Mouse (Mus musculus): ENCODE results near the gene Prkag1. TPM values are rescaled to one million over a fixed set of nuclear protein-coding genes. Genes with fewer than 3 reads are reported as not detected.
"Not testable (repeated sequence)": the region's sequence is repeated elsewhere in the genome, so short reads cannot be mapped to it uniquely, and the experiment has no call there.

Prkag1 gene
- total RNA-seq, 2 experiments from 2014 or later: 36.6 to 42.0 TPM

DNA sequence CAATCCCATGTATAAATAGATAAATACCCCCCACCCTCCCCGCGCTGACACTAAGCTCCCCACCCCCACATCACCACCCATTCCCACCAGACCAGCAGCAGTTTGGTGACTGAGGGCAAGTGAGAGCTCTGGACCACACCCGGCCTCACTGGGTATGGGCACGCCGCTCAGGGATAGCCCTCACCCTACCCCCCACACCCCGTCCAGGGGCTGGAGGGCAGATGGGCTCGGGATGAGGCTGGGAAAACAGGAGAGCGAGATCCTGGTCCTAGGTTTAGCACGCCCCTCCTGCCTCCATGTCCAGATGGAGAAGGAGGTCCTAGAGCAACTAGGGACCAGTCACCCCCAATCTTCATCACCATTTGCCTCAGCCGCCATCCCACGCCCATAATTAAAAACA, 2.0 kb upstream of the Prkag1 start:
- no peak for DNase-seq
- intact Hi-C loops (cut with DNase I; ENCODE audit: low total_unique reads): loop anchor here (5.0 kb wide), 1 partner anchor 34 kb away; no protein-coding TSS in a partner anchor

DNA sequence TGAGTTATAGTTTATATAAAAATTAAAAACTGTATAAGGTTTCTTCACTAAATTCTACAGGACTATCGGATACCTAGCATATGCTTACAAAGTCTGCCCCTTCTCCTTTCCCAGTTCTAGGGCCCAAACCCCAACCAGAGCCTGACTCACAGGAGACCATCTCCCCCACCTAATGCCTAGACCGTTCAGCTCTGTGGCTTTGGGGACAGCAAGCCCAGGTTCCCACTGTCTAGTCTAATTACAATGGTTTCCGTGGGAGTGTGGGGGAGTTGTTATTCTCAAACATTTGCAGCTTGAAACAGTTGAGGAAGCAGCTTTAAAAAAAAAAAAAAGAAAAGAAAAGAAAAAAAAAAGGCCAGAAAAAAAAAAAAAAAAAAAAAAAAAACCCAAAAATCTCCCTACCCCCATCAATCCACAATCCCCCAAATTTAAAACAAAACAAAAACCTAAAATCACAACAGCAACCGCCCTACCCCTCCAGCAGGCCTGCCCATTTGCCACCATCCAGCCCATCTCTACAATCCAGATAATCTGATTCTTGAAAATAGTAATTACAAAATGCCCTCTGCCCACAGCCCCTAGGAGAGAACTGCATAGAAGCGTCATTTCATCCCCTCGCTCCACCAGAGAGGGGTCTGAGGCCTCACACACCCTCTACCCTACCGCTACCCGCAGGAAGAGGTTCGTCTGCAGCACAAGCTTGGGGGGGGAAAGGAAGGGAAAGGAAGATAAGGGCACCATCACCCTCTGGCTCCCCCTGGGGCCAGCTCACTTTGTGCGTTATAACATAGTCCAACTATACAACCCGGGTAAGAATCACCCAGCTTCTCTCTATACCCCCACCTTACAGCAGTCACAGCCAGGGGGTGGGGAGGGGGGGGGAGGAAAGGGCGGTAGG, 1.1 kb upstream of the Prkag1 start:
- intact Hi-C loops (cut with DNase I; ENCODE audit: low total_unique reads): loop anchor here (5.0 kb wide), 1 partner anchor 35 kb away; no protein-coding TSS in a partner anchor

DNA sequence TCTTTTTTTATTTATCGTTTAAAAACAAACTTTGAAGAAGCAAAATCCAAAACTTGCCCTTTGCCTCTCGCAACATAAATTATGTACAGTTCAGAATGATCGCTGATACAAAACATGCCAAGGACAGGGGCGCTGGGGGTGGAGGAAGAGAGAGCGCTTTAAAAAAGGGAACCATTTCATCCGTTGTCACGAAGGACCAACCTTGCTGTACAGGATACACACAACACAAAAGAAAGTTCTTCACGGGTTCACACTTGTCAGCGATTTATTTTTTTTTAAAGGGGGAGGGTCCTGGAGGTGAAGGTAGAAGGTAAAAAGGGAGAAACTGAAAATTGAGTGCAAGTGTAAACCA, 339 bp upstream of the Prkag1 start:
- no peak for DNase-seq
- intact Hi-C loops (cut with DNase I; ENCODE audit: low total_unique reads): loop anchor here (5.0 kb wide), 1 partner anchor 36 kb away; no protein-coding TSS in a partner anchor

More for the DNA sequence above, 1.1 kb upstream of the Prkag1 start:
- no peak for DNase-seq

DNA sequence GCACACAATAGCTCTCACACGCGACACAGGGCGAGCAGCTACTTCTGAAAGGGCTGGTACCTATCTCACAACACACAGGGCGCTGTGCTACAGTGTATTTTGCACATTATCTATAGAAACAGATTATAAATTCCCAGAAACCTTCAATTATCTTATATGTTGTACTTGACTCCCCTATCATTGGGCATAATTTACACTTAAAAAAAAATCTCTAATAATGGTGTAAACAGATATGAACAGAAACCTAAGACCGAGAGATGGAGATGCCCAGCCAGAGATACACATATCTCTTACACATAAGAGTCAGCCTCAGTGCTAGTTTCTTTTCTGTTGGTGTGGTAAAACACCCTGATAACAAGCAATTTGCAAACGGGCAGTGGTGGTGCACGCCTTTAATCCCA, 3.7 kb downstream of the Prkag1 start:
- intact Hi-C loops (cut with DNase I; ENCODE audit: low total_unique reads): no loop called here
- DNase-seq: no peak

DNA sequence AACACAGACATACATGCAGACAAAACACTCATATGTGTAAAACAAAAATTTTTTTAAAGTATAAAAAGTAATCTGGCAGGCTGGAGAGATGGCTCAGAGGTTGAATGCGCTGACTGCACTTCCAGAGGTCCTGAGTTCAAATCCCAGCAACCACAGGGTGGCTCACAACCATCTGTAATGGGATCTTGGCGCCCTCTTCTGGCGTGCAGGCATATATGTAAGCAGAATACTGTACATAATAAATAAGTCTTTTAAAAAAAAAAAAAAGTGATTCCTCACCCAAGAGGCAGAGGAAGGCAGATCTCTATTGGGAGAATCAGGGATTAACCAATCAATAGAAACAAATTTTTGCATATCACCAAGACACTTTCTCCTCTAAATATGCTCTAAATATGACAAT, 7.9 kb downstream of the Prkag1 start:
- intact Hi-C loops (cut with DNase I; ENCODE audit: low total_unique reads): no loop called here
- no peak for DNase-seq

- intact Hi-C loops (cut with DNase I; ENCODE audit: low total_unique reads): no loop called here
- DNase-seq: no peak
Measured at GRCm38 (mm10) chr15:98822147-98822546, 9.2 kb downstream of the Prkag1 start.

DNA sequence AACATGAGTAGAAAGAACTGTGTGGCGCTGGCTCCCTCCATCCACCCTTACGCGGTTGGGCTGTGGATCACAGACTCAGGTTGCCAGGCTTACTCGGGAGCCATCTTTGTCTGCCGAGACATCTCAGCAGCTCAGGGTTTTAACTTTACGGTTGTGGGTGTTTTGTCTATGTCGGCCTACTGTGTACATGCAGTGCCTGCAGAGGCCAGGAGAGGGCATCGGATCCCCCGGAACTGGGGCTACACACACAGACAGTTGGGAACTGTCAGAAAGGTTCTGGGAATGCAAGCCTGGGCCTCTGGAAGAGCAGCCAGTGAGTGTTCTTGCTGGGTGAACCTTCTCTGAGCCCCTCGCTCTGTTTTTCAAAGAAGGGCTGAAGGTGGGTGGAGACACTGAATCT, 9.9 kb downstream of the Prkag1 start:
- intact Hi-C loops (cut with DNase I; ENCODE audit: low total_unique reads): no loop called here
- no peak for DNase-seq

GRCm38 (mm10) chr15:98820937-98821336, 10.4 kb downstream of the Prkag1 start:
- DNase-seq: no peak
- intact Hi-C loops (cut with DNase I; ENCODE audit: low total_unique reads): no loop called here

GRCm38 (mm10) chr15:98818171-98818570, 13.2 kb downstream of the Prkag1 start:
- no peak for DNase-seq
- intact Hi-C loops (cut with DNase I; ENCODE audit: low total_unique reads): no loop called here

DNA sequence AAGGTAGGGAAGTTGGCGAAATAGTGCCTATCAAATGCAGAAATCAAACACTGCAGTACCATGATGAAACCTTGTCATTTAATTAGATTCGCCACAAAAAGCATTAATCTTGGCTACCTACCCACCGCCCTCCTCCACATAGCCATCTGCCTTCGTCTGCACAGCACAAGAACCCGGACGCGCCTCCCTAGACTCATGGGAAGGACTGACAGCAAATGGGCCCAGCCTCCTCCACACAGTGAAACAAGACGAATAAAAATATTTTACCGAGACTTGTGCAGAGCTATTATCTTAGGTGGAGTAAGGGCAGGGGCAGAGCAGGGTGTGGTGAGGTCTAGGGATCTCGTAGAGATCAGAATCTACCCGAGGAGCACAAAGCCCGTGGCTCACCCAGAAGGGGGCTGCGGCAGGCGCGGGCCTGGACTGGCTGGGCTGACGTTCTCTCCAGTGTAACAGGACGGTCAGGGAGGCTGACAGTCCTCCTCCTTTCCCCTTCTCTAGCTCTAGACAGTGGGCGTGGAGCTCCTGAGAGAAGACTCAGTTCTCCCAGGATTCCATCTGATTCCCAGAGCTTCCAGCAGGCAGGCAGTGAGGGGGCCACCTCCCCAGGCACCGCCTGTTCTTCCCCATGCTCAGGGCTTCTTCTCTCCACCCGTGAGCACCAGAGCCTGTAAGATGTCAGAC, 18.4 kb downstream of the Prkag1 start:
- intact Hi-C loops (cut with DNase I; ENCODE audit: low total_unique reads): no loop called here
- DNase-seq: no peak

DNA sequence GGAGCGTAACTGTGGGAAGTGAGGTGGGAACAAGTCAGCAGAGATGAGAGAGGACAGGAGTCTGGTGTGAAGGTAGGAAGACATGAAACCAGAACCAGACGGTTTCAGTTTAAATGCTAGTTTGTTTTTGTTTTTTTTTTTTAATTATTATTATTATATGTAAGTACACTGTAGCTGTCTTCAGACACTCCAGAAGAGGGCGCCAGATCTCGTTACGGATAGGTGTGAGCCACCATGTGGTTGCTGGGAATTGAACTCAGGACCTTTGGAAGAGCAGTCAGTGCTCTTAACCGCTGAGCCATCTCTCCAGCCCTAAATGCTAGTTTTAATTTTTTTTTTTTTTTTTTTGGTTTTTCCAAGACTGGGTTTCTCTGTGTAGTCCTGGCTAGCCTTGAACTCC, 21.1 kb downstream of the Prkag1 start:
- DNase-seq; intact Hi-C loops (cut with DNase I; ENCODE audit: low total_unique reads): not testable (repeated sequence)

- no peak for DNase-seq
- intact Hi-C loops (cut with DNase I; ENCODE audit: low total_unique reads): no loop called here
Measured at GRCm38 (mm10) chr15:98809390-98809789, 21.9 kb downstream of the Prkag1 start, which contains the start of gene Ddn. Ddn (minus strand) TSS chr15:98809490.

- DNase-seq: no peak
- intact Hi-C loops (cut with DNase I; ENCODE audit: low total_unique reads): no loop called here
Measured at GRCm38 (mm10) chr15:98808651-98809134, 22.6 kb downstream of the Prkag1 start.

DNA sequence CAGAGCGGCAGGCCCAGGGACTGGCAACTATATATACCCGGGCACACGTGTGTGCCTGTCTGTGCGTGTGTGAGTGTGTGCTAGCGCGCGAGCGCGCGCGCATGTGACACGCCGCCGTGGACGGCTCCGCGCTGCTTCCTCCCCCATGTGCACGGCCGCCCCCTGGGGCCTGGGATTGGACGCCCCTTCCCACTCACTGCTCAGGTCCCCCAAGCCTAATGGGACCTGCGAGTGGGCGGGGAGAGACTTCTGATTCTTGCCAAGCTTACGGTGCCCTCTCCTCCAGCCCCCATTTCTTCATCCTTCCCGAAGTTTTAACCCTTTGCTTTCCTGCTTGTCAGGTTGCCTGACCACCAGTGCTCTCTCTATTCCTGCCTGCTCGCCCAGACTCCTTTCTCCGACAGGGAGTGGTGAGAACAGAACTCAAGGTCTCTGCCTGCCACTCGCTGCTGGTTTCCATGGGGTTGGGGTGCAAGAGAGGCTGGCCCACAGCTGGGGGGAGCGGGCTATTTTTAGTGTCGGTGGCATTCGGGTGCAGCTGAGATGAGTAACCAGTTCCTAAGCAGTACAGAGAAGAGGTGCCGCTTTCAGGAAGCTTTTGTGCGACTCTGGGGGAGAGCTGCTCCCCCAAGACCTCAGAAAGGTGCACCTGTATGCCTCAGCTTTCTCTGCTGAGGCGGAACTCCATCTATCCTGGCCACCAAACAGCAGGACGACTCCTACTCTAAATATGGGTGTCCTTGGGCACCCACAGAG, 23.2 kb downstream of the Prkag1 start:
- DNase-seq: peak; percentile 42
- intact Hi-C loops (cut with DNase I; ENCODE audit: low total_unique reads): no loop called here

- intact Hi-C loops (cut with DNase I; ENCODE audit: low total_unique reads): no loop called here
- DNase-seq: peak; percentile 36
Measured at GRCm38 (mm10) chr15:98806809-98807770, 24.2 kb downstream of the Prkag1 start.

- intact Hi-C loops (cut with DNase I; ENCODE audit: low total_unique reads): no loop called here
- no peak for DNase-seq
Measured at GRCm38 (mm10) chr15:98806071-98806808, 25.1 kb downstream of the Prkag1 start.

DNA sequence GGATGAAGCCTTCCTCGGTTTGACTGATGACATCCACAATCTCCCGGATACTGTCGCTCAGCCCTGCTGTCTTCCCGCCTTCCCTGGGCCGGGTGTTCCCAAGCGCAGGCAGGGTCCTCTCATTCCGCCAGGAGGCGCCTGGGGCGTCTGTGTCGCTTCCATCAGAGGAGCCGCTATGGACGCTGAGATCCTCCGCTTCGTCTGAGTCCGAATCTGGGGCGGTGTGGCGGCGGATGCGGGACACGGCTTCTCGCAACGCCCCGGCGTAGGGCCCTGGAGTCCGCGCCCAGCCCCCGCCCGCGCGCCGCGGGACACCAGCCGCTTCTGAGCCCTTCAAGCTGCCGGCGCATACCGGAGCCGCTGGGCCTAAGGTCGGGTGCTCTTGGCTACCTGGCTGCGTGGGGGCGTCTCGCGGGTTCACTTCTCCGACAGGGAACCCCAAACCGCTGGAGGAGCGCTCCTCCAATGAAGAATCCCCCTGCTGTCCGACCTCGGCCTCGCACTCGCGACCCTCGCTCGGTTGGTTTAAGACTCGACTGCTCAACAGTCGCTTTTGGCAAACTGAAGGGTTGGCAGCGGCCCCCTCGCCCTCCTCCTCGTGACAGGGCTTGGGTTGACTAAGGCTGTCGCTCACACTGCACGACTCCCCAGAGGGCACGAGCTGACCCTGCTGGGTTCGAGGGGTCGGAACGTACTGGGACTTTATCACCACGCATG, 25.8 kb downstream of the Prkag1 start:
- peak; percentile 74 for DNase-seq
- intact Hi-C loops (cut with DNase I; ENCODE audit: low total_unique reads): no loop called here

Data from gastrocnemius, postnatal 14 days (tissue).